Mouse (Mus musculus) limb, embryonic 11.5 days (tissue): ENCODE results near the gene Tenm3. TPM values are rescaled to one million over a fixed set of nuclear protein-coding genes. Genes with fewer than 3 reads are reported as not detected.
"Not testable (repeated sequence)": the region's sequence is repeated elsewhere in the genome, so short reads cannot be mapped to it uniquely, and the experiment has no call there.

Experiments used
- ATAC-seq: fragments of 200-750 bp; cut with Nextera tagmentation; 2 replicates; pipeline ENCODE4 v1.8.0; 2017; ENCODE audit warnings: low read depth; ENCODE audit not compliant: insufficient number of reproducible peaks, low FRiP score, low TSS enrichment
- DNase-seq: peaks from one replicate; pipeline ENCODE4 v3.0.0-alpha.2; 2015; ENCODE audit warnings: low spot score
- H3K27ac ChIP-seq: fragments of 300-500 bp; sonication (generic); replicated peaks from 2 replicates; pipeline ENCODE4 v1.5.1; 2014; ENCODE audit warnings: low read depth, mild to moderate bottlenecking, low read length
- H3K27me3 ChIP-seq: fragments of 300-500 bp; sonication (generic); 2 replicates; pipeline ENCODE4 v1.6.1; 2014; ENCODE audit warnings: mild to moderate bottlenecking, low read length, mixed read lengths; ENCODE audit not compliant: control insufficient read depth, insufficient read depth
- H3K36me3 ChIP-seq: fragments of 300-500 bp; sonication (generic); 2 replicates; pipeline ENCODE4 v1.6.1; 2014; ENCODE audit warnings: mild to moderate bottlenecking, low read length, moderate library complexity, mixed read lengths; ENCODE audit not compliant: control insufficient read depth, insufficient read depth
- H3K4me1 ChIP-seq: fragments of 300-500 bp; sonication (generic); 2 replicates; pipeline ENCODE4 v1.6.1; 2014; ENCODE audit warnings: low read length, mixed read lengths; ENCODE audit not compliant: control insufficient read depth, insufficient read depth
- H3K4me2 ChIP-seq: fragments of 300-500 bp; sonication (generic); 2 replicates; pipeline ENCODE4 v1.6.1; 2014; ENCODE audit warnings: low read depth, mild to moderate bottlenecking, moderate library complexity; ENCODE audit not compliant: severe bottlenecking
- H3K4me3 ChIP-seq: fragments of 300-500 bp; sonication (generic); 2 replicates; pipeline ENCODE4 v1.5.1; 2014; ENCODE audit warnings: low read depth, low read length
- H3K9ac ChIP-seq: fragments of 300-500 bp; sonication (generic); 2 replicates; pipeline ENCODE4 v1.6.1; 2014; ENCODE audit warnings: mild to moderate bottlenecking, low read length
- H3K9me3 ChIP-seq: fragments of 300-500 bp; sonication (generic); 2 replicates; pipeline ENCODE4 v1.6.1; 2016; ENCODE audit warnings: low read length; ENCODE audit not compliant: control insufficient read depth
- WGBS: fragments of 180-500 bp; shearing (Covaris S2); extraction: QIAGEN DNeasy Blood & Tissue Kit; methylation state at CpG from one replicate; pipeline ENCODE4 v1.1.7; 2014; 5-methylcytosine and 5-hydroxymethylcytosine counted together
- polyA plus RNA-seq: library from polyadenylated mRNA; unstranded; fragments of >200 nt; fragmentation: Nextera tagmentation; extraction: Ambion mirVana; gene quantifications from 2 replicates; pipeline ENCODE4 v1.2.1, GENCODE M21; 2014

Gene Tenm3
- polyA plus RNA-seq, 1 experiment from 2014 or later, result 52.1 TPM

DNA sequence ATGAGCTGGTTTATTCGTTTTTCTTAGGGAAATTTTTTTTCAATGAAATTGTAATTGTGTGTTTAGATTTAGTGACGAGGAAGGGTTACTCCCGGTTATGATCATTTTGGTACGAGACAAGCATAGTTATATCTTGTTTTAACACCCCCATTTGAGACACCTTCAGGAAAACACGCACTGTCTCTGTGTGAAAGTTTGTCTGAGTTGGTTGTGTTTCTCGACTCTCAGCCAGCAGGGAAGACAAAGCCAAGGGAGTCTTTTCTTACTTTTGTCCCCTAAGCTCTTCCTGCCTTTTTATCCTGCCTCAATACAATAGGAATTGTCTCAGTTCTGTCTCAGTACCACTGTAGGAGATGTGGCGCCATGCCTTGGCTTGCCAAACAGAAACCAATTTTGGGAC lies 660.0 kb downstream of the Tenm3 start:
- no peaks in the 10 kb centered on the region for H3K36me3 ChIP-seq
- no peak overlapping the region for H3K4me2 ChIP-seq
- ATAC-seq (no peak), DNase-seq (no peak)
- no peak overlapping the region for H3K9ac ChIP-seq
- no peaks in the 10 kb centered on the region for H3K9me3 ChIP-seq
- 93% methylated on average over 7 of the region's 7 CpGs for WGBS
- H3K4me1 ChIP-seq, result no peaks in the 10 kb centered on the region
- no peak overlapping the region for H3K4me3 ChIP-seq
- no peaks in the 10 kb centered on the region for H3K27me3 ChIP-seq
- no peak overlapping the region for H3K27ac ChIP-seq

DNA sequence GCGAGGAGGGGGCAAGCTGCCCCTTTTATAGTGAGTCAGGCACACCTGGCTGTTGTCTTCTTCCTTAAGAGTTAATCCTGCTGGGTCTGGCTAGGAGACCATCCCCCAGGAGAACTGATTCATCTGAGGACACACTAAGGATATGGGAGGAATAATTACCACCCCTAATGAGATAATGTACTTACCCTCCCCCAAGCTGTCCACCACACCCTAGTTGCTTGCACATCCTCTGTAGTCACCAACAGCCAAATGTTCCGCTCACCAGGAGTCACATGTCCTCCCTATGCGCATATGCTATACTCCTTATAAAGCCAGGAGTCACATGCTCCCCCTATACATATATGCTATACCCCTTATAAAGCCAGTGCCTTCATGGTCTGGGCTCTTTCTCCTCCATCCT lies 662.8 kb downstream of the Tenm3 start:
- H3K36me3 ChIP-seq, result no peaks in the 10 kb centered on the region
- H3K9ac ChIP-seq, result no peak overlapping the region
- H3K27me3 ChIP-seq, result no peaks in the 10 kb centered on the region
- no peak overlapping the region for H3K4me3 ChIP-seq
- H3K27ac ChIP-seq, result no peak overlapping the region
- H3K4me1 ChIP-seq, result no peaks in the 10 kb centered on the region
- DNase-seq, result no peak
- no peaks in the 10 kb centered on the region for H3K9me3 ChIP-seq
- no peak for ATAC-seq
- 96% methylated on average over 3 of the region's 3 CpGs for WGBS
- no peak overlapping the region for H3K4me2 ChIP-seq

- not testable (repeated sequence) for H3K4me2 ChIP-seq, H3K36me3 ChIP-seq, H3K9ac ChIP-seq, H3K27me3 ChIP-seq, H3K27ac ChIP-seq, DNase-seq, H3K4me3 ChIP-seq, H3K9me3 ChIP-seq, ATAC-seq, H3K4me1 ChIP-seq
- 87% methylated on average over 9 of the region's 9 CpGs for WGBS
Measured at GRCm38 (mm10) chr8:48180146-48180545, 663.6 kb downstream of the Tenm3 start.

DNA sequence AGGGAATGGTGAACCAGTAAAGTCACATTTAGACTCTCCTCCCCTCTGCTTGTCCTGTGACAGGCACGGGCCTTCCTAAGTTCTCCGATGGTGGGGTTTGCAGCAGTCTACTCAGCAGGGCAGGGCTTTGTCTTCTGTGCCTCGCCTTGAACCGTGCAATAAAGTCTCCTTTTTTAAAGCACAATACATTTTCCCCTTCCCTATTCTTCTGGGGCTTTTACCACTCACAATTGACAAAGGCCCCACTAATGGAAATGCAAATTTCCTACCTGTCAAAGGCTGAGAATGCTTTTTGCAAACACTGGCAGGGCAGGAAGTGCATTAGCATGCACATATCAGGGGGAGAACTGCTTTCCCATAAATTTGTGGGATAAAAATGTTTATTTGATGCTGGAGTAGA lies 664.8 kb downstream of the Tenm3 start:
- Histone ChIP-seq H3K27ac (no peak overlapping the region), H3K4me2 (no peak overlapping the region), H3K36me3 (no peaks in the 10 kb centered on the region), H3K9me3 (no peaks in the 10 kb centered on the region), H3K27me3 (no peaks in the 10 kb centered on the region), H3K4me3 (no peak overlapping the region), H3K4me1 (no peaks in the 10 kb centered on the region), H3K9ac (no peak overlapping the region)
- DNase-seq (no peak), ATAC-seq (no peak)
- WGBS, result 71% methylated on average over 4 of the region's 4 CpGs

GRCm38 (mm10) chr8:48177876-48178275 lies 665.9 kb downstream of the Tenm3 start:
- 91% methylated on average over 1 of the region's 1 CpGs for WGBS
- no peak for ATAC-seq
- H3K27me3 ChIP-seq, result no peaks in the 10 kb centered on the region
- no peak overlapping the region for H3K9ac ChIP-seq
- no peak overlapping the region for H3K4me2 ChIP-seq
- H3K36me3 ChIP-seq, result no peaks in the 10 kb centered on the region
- DNase-seq, result no peak
- no peaks in the 10 kb centered on the region for H3K4me1 ChIP-seq
- no peak overlapping the region for H3K4me3 ChIP-seq
- H3K9me3 ChIP-seq, result no peaks in the 10 kb centered on the region
- no peak overlapping the region for H3K27ac ChIP-seq
